Mouse (Mus musculus) CH12F3 (cell line): ENCODE measurements around the gene Atp6v0b.

Experiments
- in situ Hi-C: fragments of 300-500 bp; cut with MboI; formaldehyde crosslinking; loops from 2 replicates; pipeline ENCODE4 v1.14.3; 2020; ENCODE audit warnings: low sequenced_read_pairs

The Atp6v0b gene

DNA sequence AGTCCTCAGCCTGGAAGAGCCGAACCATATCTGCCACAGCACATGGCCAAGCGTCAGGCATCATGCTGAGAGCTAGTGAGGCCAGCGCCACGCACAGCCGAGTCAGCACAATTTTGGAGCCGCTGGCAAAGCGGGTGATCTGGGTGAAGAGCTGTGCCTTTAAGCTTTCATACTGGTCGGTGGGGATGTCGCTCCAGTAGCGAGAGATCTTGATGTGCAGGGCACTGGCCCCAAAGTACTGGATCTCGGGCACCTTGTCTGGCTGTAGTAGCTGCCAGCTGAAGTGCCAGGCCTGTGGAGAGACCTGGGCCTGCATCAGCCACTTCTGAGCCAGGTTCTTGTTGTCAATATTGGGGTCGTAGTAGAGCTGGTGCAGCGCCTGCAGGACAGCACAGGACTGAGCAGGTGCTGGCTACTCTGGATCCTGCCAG, 25.0 kb upstream of the Atp6v0b start:
- in situ Hi-C loops, result no loop called here

DNA sequence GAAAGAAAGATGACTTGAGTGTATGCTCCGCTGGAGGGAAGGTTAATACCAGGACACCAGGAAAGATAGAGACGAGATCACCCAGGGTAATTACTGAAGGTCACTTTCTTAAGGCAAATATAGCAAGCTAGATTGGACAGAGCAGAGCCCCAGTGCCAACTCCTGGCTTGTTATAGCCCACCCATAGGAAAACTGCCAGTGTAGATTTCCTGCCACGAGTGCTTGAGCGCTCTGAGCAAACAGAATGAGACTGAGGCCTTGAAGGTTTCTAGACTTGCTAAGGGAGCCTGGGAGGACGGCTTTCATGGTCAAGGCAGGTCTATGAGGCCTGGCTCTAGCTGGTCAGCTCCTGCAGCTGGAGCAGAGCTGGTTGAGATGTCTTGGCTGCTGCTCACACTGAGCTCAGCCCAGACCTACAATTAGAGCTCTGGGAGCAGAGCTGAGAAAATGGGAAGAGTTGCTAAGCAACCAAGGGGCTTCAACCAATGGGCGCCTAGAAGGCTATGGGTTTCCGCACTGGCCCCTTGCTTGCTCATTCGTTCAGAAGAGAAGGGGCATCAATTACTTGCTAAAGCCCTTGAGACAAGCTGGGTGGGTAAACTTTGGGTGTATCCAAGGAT, 21.8 kb upstream of the Atp6v0b start:
- in situ Hi-C loops, result no loop called here

DNA sequence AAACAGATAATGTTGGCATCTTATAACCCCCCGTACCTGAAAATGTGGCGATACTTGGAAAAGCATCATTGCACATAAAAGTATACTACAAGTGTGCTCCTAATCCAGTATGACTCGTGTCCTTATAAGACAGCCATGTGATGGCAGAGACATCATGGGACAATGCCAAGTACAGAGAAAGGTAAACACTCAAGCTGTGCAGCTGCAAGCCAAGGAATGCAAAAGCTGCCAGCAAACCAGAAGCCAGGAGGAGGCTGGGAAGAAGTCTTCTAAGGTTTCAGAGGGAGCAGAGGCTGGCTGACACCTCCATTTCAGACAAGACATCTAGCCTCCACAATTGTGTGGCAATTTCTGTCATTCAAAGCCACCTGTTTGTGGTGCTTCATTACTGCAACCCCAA, 19.1 kb upstream of the Atp6v0b start:
- in situ Hi-C loops, result no loop called here

DNA sequence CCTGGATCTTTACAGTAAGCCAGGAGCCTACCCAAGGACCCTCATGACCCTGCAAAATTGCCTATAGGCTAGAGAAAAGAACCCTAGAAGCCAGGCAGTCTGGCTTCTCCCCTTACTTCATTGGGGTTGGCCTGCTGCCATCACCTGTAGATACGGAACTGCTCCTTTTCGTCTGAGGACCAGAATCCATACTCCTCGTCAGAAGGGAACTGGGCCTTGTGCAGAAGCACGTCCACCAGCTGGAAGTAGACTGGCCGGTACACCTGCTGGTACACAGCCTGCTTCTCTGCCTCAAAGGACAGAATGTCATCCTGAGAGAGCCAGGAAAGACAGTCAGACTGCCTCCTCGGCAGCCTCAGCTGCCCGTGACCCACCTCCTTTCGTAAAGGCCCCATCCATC, 17.6 kb upstream of the Atp6v0b start:
- in situ Hi-C loops, result no loop called here

DNA sequence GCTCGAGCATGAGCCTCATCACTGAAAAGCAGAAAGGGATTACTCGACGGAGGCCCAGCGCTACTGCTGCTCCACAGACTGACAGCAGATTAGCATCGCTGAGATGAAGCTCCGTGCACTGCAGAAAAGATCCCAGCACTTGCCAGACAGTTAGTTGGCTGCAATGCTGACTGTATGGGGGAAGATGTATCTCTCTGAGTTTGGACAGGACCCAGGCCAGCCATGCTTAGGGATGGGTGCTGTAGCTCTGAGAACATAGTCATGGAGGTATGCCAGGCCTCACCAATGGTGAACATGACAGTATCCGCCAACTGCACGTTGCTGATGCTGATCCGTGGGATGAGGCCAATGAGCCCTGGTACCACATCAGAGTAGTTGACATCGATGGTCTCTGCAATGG, 17.0 kb upstream of the Atp6v0b start:
- in situ Hi-C loops, result no loop called here

DNA sequence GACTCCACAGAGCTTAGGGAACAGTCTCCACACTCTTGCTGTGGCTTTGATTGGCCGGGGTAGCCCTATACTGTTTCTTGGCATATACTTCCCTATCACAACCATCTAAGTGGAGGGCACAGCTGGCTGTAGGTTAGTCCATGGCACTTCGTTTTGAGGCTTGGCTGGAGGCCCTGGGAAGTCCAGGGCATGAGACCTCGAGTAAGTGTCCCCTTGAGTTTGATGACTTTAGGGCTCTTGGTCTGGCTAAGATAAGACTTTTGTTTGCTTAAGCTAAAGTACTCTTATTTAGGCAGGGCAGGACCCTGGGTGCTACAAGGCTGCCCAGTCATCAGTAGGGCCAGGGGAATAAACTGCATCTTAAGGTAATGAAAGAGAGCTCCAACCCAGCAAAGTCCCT, 11.0 kb upstream of the Atp6v0b start:
- in situ Hi-C loops, result no loop called here

DNA sequence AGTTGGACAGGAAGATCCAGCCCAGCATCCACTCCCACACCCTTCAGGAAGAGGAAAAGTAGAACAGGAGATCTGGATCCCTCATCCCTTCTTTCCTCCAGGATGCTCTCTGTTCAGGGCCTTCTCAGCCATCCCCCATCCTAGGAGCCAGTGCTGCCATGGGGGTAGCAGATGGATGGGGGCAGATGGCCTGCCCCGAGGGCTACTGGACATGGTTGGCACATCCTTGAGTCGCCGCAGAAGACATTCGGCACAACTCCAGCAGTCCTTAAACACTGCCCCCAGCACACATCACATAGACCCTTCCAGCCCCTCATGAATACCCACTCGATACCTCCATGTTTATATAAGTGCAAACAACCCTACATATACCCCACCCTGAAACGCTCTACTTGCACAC, 8.9 kb upstream of the Atp6v0b start:
- in situ Hi-C loops, result no loop called here

DNA sequence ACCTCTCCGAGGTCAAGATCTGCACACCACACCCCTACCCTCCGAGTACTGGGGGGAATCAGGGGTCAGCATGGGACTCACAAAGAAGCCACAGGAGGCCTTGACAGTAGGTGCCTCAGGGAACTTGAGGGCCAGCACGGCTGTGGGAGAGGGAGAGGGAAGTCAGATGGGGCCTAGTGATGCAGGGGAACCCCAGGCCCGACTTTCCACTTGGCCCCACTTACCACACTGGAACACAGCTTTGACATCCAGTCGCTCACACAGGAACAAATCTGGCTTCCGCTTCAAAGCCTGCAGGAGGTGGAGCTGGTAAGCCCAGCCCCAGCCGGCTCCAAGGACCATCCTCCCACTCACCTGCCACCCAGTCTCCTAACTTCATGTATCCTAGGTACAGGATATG, 8.2 kb upstream of the Atp6v0b start:
- in situ Hi-C loops, result no loop called here

DNA sequence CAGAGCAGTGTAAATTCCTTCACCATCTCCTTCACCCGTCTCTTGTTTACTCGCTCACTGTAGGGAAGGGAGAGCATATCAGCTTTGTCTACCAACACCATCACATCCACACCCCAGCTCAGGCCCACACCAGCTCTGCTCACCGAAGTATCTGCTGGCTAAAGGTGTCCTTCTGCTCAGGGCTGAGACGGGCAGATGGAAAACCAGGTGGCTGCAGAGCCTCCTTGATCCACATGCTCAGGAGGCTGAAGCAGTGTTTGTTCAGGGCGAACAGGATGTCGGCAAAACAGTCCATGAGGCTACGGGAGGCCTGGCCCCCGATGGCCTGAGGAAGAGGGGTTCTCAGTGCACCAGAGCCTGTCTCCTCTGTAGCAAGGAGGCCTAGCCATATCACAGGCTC, 7.5 kb upstream of the Atp6v0b start:
- in situ Hi-C loops, result no loop called here

DNA sequence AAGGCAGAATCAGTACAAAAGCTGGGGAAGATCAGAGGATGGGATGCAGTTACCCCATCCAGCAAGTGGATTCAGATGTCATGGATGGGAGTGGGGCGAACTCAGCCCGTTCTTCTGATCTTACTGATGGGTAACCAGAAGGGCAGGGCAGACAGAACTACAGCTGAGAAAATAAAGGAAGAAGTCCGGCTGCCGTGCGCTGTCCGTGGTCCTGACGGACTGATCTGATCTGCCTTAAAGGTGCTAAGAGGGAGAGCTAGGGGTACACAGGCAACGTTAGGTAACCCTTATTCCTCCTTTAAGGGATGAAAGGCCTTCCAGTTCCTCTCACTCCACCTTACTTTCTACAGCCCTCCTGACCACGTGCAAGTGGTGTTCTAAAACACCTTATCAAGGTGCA, 6.2 kb upstream of the Atp6v0b start:
- in situ Hi-C loops, result no loop called here

DNA sequence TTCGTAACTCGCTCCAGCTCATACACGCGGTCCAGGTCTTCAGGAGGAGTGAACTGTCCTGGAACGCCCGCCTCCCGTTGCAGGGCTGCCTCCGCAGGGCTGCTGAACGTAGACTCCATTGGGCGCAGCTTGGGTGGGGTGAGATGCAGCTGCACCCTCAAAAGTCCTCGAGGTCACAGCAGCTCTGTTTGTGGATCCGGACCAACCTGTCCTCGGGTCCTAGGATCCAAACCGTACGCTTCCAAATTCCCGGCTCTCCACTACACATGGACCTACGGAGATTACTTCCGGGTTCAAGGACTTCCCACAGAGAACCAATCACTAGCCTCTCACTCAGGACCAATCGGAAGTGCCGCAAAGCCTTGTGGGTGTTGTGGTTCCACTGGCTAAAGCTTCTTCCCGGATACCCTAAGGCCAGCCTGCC, 4.6 kb upstream of the Atp6v0b start, which contains the start of gene Dph2:
Dph2 (minus strand) TSS at position 295 of the 424 bp plus-strand sequence.
- in situ Hi-C loops, result no loop called here

DNA sequence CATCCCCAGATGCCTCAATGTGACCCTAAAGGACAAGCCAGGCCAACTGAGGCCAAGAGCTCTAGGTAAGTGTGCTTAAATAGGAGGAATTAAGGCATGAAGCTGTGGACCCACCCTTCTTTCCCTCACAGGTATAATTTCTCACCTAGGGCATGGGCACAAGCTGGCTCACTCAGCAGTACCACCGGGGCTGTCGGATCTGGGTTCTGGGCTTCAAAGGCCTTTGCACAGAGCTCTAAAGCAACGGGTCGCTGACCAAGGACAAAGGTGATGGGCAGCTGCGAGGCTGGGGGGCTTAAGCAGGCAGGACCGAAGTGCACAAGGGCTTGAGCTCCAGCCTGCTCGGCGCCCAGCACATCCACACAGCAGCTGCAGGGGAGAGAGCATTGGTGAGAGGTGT, 3.6 kb upstream of the Atp6v0b start:
- in situ Hi-C loops, result no loop called here

DNA sequence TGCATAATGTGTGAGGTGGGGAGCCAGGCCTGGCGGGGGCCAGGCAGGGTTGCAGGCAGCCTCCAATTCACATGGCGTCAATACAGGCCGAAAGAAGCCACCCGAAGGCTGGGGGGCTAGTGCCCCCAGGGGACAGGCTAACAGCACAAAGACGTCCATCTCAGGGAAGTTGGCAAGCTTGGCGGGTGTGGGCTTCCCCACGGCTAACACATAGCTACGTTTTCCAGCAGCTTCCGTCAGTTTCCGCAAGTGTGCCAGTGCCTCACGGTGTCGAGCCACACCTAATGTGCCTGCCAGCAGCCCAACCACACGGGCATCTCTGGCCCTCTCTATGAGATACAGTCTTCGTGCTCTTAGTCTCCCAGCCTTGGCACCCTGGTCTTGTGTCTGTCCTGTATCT, 2.9 kb upstream of the Atp6v0b start:
- in situ Hi-C loops, result no loop called here

DNA sequence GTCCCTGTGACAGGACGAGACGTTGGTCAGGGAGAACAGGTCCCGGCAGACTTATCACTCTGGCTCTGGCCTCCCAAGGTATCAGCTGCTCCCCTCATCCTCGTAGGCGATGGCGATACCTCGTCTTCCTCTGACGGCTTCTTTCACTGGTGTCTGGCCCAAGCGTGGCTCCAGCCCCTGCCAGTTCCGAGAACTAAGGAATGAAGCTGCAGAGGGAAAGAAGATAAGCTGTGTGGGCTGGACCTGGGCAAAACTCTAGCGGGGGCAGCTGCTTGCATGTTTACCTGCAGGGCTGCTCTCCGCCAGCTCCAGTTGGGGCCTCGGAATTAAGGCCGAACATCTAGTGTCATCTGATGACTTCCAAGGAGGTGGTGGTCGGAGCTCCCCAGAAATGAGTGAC, 2.3 kb upstream of the Atp6v0b start:
- in situ Hi-C loops, result no loop called here

DNA sequence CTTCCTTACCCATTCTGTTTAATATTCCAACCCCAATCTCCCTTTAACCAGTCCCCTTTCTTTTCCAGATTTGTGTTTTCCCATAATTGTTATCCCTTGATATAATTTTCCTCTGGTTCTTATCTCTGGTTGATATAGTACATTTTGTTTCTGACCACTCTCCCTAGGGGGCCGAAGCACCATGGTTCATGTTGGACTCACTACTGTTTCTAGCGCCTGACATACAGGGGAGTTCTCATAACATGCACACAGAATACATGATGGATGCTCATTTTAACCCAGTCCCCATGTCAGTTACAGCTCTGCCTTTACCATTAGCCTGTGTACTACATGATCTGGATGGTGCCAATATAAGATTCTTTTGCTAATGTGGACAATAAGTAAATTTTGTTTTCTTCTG, 787 bp upstream of the Atp6v0b start:
- in situ Hi-C loops, result no loop called here

DNA sequence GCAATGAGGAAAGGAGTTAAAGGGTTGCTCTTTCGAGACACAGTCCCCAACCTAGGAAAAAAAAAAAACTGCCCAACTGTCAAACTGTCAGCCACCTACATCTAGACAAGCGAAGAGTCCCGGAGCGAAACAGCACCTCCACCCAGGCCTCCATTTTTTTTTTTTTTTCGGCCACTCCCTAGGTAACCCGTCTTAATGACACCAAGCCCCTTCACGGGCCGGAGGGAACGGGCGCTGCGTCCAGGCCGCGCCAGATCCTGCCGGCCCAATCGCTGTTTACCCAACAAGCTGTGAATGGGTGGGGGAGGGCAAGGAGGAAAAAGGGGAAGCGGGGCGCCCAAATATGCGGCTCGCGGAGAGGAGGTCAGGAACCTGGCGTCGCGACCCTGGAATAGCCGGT, 489 bp downstream of the Atp6v0b start:
- in situ Hi-C loops, result no loop called here

DNA sequence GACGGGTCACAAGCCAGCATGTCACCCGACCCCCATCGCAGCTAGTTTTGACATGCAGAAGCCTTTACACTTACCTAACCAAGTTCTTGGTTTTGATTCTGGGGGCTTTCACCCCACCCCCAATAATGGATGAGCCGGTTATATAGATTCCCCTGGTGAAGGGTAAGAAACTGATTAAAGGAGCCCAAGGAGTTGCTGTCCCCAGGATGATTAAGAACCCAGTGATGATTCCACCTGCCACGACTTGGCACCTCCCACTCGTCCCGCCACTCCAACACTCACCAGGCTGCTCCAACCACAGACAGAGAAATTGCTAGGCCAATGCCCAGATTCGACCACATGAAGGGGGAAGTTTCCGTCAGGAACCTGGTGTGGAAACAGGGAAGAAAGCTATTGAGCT, 1.1 kb downstream of the Atp6v0b start:
- in situ Hi-C loops, result no loop called here

DNA sequence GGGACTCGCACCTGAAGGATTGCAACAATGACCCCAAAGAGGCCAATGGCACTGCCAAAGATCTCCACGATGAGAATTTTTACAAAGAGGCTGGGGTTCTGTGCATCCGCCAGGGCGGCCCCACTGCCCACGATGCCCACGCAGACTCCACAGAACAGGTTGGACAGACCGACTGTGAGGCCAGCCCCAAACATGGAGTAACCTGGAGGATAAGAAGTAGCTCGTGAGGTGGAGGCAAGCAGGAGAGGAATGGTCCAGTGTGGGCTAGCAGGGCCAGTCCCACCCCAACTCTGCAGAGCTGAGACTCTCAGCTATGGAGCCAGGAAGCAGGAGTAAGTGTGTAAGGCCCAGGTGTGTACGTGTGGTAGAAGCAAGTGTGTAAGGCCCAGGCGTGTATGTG, 2.0 kb downstream of the Atp6v0b start:
- in situ Hi-C loops, result no loop called here

DNA sequence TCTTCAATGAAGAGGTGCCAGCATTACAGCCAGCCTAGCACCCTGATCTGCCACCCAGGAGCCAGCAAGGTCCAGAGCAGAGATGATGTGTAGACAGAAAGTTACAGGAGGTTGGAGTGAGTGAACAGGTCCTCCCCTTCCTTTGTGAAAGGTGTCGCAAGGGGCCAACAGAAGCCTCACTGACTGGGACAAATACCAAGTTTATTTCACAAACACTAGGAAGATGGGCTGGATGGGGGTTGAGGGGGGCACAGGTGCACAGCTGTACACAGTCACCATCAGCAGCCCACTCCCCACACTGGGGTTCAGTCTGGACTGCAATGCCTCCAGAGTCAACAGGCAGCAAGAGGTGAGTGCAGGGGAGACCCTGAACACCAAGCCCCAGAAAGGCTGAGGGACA, 3.0 kb downstream of the Atp6v0b start:
- in situ Hi-C loops, result no loop called here

DNA sequence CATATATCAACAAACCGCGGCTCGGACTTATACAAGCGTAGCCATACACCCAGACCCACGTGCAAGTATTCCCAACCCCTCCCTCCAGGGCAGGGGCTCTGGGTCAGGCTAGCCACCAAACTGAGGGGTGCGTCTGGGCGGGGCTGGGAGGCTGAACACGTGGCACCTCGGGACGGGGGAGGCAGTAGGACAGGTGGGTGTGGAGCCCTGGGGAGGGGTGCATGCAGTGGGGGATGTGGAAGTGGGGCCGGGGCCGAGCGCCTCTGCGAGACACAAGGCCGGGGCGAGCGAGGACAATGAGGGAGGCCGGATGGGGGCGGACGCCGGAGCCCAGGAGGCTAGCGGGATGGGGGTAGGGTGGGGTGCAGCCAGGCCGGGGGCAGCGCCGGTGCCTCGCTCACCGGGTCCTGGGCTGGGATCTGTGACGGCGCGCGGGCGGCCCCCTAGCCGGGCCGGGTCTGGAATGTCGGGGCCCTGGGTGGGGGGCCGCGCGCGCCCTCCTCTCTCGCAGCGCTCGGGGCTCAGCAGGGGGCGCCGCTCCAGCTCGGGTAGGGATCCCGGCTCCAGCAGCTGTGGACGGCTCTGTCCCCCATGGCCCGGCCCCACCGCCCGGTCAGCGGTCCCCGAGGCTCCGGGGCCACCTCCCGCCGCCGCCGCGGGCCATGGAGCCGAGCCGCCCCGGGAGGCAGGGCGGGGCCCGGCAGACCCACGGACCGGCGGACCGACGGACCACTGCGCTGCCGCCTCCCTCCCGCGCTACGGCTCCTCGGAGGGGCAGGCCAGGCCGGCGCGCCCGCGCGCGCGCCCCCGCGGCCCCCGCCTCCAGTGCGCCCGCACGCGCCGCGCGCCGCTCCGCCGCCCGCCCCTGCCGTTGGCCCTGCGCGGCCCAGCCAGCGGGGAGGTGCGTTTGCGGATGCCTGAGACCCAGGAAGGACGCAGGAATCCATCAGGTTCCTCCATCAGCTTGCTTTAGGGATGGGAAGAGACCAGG, 4.1 kb downstream of the Atp6v0b start, which contains the start of gene B4galt2:
B4galt2 (minus strand) TSS at position 787 of the 991 bp plus-strand sequence.
- in situ Hi-C loops, result no loop called here

DNA sequence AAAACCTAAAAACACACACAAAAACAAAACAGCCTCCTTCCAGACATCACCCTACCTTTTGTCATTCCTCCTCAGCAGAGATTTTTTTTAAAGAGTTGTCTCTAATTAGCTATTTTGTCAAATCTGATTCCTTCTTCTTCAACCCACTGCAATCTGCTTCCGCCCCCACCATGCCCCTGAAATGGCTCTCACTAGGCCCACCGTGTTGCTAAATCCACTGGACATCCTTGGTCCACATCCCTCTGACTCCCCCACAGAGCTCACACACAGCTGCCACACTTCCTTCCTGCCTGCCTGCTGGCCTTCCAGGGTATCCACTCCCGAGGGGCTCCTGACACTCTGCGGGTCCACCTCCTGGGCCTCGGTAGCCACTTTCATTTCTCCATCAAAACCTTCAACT, 8.4 kb downstream of the Atp6v0b start:
- in situ Hi-C loops, result no loop called here

DNA sequence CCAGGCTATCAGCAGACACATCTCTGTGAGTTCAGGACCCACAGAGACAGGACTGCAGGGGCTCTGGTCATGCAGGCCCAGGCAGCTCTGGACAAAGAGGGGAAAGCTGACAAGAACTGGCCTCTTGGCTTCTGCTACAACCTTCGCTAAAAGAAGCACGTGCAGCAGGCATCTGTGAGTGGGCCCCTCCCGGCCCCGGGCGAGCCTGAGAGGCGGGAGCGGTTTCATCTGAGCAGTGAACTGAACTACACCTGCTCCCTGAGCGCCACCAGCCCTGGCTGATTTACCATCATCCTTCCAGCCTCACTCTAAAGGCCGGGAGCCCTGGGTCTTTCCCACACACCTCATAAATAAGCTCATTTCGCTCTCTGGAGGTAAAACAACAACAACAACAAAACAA, 8.8 kb downstream of the Atp6v0b start:
- in situ Hi-C loops, result no loop called here
